Mouse (Mus musculus) megakaryocyte, embryonic 14.5 days (primary cell): ENCODE results near the gene Kcnj2. TPM values are rescaled to one million over a fixed set of nuclear protein-coding genes. Genes with fewer than 3 reads are reported as not detected.

Source experiments
- H3K27me3 ChIP-seq: replicated peaks from 2 replicates; pipeline ENCODE3; 2012; ENCODE audit warnings: inconsistent platforms
- H3K36me3 ChIP-seq: replicated peaks from 2 replicates; pipeline ENCODE3; 2012; ENCODE audit warnings: low read length, inconsistent platforms, mixed read lengths
- H3K4me1 ChIP-seq: 2 replicates; pipeline ENCODE4 v1.6.1; 2012; ENCODE audit warnings: inconsistent platforms
- H3K4me3 ChIP-seq: replicated peaks from 2 replicates; pipeline ENCODE3; 2012; ENCODE audit warnings: moderate library complexity, mild to moderate bottlenecking, inconsistent platforms
- H3K9me3 ChIP-seq: 2 replicates; pipeline ENCODE4 v1.6.1; 2012; ENCODE audit warnings: inconsistent platforms
- FLI1 ChIP-seq: IDR thresholded peaks from 2 replicates; pipeline ENCODE4 v1.6.1; 2012; ENCODE audit warnings: low read length, inconsistent platforms, mixed read lengths
- GATA1 ChIP-seq: IDR thresholded peaks from 3 replicates; pipeline ENCODE4 v1.6.1; 2012; ENCODE audit warnings: mixed read lengths, low read length, inconsistent platforms, borderline replicate concordance
- polyA plus RNA-seq: library from polyadenylated mRNA; stranded (reverse); fragments of >175 nt; gene quantifications from 2 replicates; pipeline ENCODE4 v1.2.3, GENCODE M21; 2012; ENCODE audit warnings: low replicate concordance; ENCODE audit not compliant: insufficient read depth

Gene Kcnj2
- polyA plus RNA-seq, 1 experiment = 0.04 TPM

GRCm38 (mm10) chr11:111059440-111059839 lies 6.5 kb upstream of the Kcnj2 start:
- no peaks in the 10 kb centered on the region for H3K9me3 ChIP-seq
- H3K4me3 ChIP-seq = no peak overlapping the region
- TF ChIP-seq GATA1 (no peak), FLI1 (no peak)
- H3K27me3 ChIP-seq = peaks cover 2% of the 10 kb centered on the region
- no peaks in the 10 kb centered on the region for H3K36me3 ChIP-seq
- H3K4me1 ChIP-seq = no peaks in the 10 kb centered on the region; the same call in 1 of the 2 replicates

GRCm38 (mm10) chr11:111060216-111060615 lies 5.7 kb upstream of the Kcnj2 start:
- H3K4me1 ChIP-seq = peaks cover 6% of the 10 kb centered on the region; the same call in 1 of the 2 replicates
- H3K36me3 ChIP-seq = no peaks in the 10 kb centered on the region
- H3K4me3 ChIP-seq = no peak overlapping the region
- no peaks in the 10 kb centered on the region for H3K9me3 ChIP-seq
- TF ChIP-seq GATA1 = no peak
- no peak for TF ChIP-seq FLI1
- peaks cover 2% of the 10 kb centered on the region for H3K27me3 ChIP-seq

DNA sequence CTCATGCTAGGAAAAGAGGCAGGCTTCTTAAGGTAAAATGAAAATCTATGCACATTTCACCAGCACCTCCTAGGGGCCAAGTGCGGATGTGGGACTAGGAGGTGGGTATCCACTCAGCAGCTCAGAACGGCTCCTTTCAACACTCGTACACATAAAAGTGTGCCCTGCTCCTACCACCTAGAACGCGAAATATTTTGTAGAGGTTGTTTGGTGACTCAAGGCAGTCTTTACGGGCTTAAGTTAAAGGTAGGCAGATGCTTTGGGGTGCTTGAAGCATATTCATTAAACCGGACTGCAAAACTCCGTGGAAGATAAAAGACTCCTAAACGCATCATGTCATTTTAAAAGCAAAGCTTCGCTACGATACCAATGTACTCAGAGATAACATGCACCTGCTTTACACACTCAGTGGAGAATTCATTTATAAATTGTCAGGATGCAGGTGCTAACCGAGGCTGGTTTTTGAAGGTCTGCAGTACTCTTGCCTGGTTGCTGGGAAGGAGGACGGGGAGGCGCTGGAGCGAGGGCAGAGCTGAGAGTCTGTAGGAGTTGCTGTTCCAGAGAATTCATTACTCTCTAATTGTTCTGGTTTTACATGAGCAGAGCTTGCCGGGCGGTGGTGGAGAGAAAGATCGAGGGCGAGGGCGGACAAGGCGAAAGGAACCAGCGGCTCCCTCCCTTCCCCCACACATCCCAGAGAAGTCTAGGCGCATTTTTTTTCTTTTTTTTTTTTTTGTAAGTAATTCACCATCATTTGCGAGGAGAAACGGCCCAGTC lies 1.0 kb upstream of the Kcnj2 start:
- TF ChIP-seq GATA1 (no peak), FLI1 (no peak)
- H3K27me3 ChIP-seq = peaks cover 27% of the 10 kb centered on the region
- H3K9me3 ChIP-seq = no peaks in the 10 kb centered on the region
- H3K36me3 ChIP-seq = no peaks in the 10 kb centered on the region
- H3K4me3 ChIP-seq = peak overlapping the region; percentile 91
- peaks cover 23% of the 10 kb centered on the region for H3K4me1 ChIP-seq

GRCm38 (mm10) chr11:111066299-111066691 lies 331 bp downstream of the Kcnj2 start:
- H3K4me3 ChIP-seq = peak overlapping the region; percentile 91

DNA sequence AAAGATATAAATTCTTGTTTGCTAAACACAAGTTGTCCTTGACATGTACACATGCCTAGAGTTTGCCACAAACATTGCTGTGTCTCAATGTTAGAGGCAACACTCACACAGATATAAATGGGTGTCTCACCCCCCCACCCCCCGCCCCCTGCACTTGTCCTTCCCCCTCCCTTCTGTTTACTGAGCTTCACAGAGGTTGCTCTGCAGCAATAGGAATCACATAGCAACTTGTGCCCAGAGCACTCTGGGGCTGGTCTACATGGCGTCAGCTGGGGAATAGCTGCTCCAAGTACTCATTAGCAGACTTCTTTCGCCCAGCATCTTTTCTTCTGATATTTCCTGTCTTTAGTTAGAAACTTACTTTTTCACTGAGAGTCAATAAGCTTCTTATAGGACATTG lies 1.8 kb downstream of the Kcnj2 start:
- H3K27me3 ChIP-seq = peaks cover 25% of the 10 kb centered on the region
- peaks cover 23% of the 10 kb centered on the region for H3K4me1 ChIP-seq
- H3K4me3 ChIP-seq = peak overlapping the region; percentile 46
- H3K36me3 ChIP-seq = no peaks in the 10 kb centered on the region
- H3K9me3 ChIP-seq = peaks cover 6% of the 10 kb centered on the region
- TF ChIP-seq FLI1 (no peak), GATA1 (no peak)

More at GRCm38 (mm10) chr11:111066299-111066691, 331 bp downstream of the Kcnj2 start:
- peaks cover 23% of the 10 kb centered on the region for H3K4me1 ChIP-seq
- no peak for TF ChIP-seq FLI1
- H3K36me3 ChIP-seq = no peaks in the 10 kb centered on the region
- peaks cover 25% of the 10 kb centered on the region for H3K27me3 ChIP-seq
- H3K9me3 ChIP-seq = no peaks in the 10 kb centered on the region

DNA sequence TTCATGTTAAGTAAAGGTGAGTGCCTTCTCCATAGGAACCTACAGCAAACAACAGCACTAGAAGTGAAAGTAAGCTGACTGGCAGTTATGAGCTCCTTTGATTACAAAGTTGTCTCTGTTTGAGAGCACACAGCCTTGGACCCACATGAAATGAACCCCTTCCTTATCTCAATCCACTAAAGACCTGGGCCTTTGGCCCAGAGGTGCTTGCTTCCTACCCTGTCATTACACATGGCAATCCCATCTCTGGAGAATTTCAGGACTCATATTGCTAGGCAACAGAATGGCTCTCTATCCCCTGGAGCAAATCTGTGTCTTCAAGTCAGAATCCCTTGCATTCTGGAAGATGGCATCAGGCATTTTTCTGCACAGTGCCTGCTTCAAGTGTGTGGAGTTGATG lies 4.5 kb downstream of the Kcnj2 start:
- Histone ChIP-seq H3K4me3 (no peak overlapping the region), H3K9me3 (peaks cover 6% of the 10 kb centered on the region), H3K4me1 (peaks cover 15% of the 10 kb centered on the region), H3K27me3 (peaks cover 25% of the 10 kb centered on the region), H3K36me3 (no peaks in the 10 kb centered on the region)
- TF ChIP-seq FLI1 (no peak), GATA1 (no peak)

DNA sequence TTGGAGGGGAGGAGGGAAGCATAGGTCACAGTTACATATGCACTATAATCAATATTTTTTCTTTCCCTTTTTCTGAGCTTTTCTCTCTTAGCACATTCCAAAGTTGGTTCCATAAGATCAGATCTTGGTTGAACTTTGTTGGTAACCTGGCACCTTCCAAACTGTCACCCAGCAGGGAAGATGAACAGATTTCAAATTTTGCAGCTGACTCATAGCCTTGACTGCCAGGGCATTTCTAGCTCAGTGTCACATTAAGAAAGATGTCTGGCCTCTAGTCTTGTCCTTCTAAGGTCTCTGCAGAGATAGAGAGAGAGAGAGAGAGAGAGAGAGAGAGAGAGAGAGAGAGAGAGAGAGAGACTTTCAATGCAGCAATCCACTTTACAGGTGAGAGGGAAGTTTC lies 8.2 kb downstream of the Kcnj2 start:
- Histone ChIP-seq H3K4me3 (no peak overlapping the region), H3K36me3 (no peaks in the 10 kb centered on the region), H3K27me3 (peaks cover 4% of the 10 kb centered on the region), H3K4me1 (no peaks in the 10 kb centered on the region), H3K9me3 (peaks cover 6% of the 10 kb centered on the region)
- TF ChIP-seq FLI1 (no peak), GATA1 (no peak)

DNA sequence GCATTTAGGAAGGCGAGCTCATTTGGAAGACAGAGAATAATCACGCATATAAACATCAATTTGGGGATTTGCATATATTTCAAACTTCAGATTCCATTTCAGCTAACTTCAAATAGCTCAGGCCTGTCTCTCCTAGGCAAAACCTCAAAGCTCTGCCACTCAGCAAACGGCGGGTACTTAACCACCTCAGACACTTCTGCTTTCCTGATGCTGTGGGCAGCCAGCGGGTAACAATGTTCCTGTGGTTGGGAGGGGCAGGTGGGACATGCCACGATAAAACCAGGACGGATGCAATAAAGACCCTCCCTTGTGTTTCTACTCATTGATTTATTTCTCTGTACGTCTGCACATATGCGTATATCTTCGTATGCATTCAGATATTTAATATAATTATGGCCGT lies 12.1 kb downstream of the Kcnj2 start:
- Histone ChIP-seq H3K9me3 (no peaks in the 10 kb centered on the region), H3K36me3 (no peaks in the 10 kb centered on the region), H3K4me3 (no peak overlapping the region), H3K4me1 (no peaks in the 10 kb centered on the region), H3K27me3 (no peaks in the 10 kb centered on the region)
- no peak for TF ChIP-seq GATA1

DNA sequence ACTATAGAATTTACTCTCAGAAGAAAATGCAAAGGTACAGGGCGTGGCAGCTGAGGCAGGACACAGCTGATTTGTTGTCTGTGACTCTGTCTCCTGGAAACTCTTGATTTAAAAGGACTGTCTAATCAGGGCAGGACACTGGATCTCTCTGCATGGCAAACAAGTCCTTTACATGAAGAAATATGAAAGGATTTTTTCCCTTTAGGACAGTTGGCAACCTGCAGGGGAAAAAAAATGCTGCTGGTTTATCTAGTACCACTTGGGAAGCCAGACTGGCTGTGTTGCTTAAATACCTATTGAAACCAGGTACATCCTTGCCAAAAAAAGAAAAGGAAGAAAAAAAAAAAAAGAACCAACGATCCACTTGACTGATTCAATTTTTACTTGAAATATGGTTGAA lies 17.0 kb downstream of the Kcnj2 start:
- no peaks in the 10 kb centered on the region for H3K27me3 ChIP-seq
- no peak overlapping the region for H3K4me3 ChIP-seq
- H3K9me3 ChIP-seq = no peaks in the 10 kb centered on the region
- no peaks in the 10 kb centered on the region for H3K36me3 ChIP-seq
- no peak for TF ChIP-seq FLI1
- TF ChIP-seq GATA1 = no peak
- no peaks in the 10 kb centered on the region for H3K4me1 ChIP-seq

DNA sequence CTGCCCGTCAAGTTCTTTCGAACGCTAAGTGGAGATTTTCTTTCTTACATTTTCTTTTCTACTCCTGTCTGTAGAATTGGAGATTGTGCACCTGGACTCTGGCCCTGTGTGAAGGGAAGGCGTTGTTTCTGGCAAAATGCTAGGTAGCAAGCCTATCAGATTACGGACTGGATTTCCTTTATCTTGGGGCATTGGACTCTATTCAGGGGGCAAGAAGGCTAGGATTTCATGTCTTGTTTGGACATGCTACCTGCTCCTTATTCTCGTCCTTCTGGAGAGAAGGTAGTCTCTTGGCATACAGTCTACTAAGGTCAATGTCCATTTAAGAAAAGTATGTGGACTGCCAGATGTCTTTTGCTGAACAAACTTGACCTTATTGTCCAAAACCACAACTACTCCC lies 21.0 kb downstream of the Kcnj2 start:
- H3K9me3 ChIP-seq = no peaks in the 10 kb centered on the region
- H3K4me1 ChIP-seq = no peaks in the 10 kb centered on the region
- no peaks in the 10 kb centered on the region for H3K36me3 ChIP-seq
- no peaks in the 10 kb centered on the region for H3K27me3 ChIP-seq
- no peak for TF ChIP-seq FLI1
- no peak for TF ChIP-seq GATA1
- no peak overlapping the region for H3K4me3 ChIP-seq
